Mouse (Mus musculus) limb, embryonic 15.5 days (tissue): Measurements from ENCODE around the gene Epha1. TPM values are rescaled to one million over a fixed set of nuclear protein-coding genes. Genes with fewer than 3 reads are reported as not detected.
A peak's percentile ranks its signal among the peaks of the same experiment; 100 is the strongest.

ENCODE experiments used
- ATAC-seq: fragments of 200-750 bp; cut with Nextera tagmentation; 2 replicates; pipeline ENCODE4 v1.8.0; 2017; ENCODE audit warnings: low read depth, moderate TSS enrichment; ENCODE audit not compliant: insufficient number of reproducible peaks, low FRiP score, low TSS enrichment
- H3K27ac ChIP-seq: fragments of 300-500 bp; sonication (generic); 2 replicates; pipeline ENCODE4 v1.5.1; 2015; ENCODE audit warnings: moderate library complexity, mild to moderate bottlenecking, inconsistent platforms
- H3K27me3 ChIP-seq: fragments of 300-500 bp; sonication (generic); 2 replicates; pipeline ENCODE4 v1.6.1; 2015; ENCODE audit warnings: inconsistent platforms
- H3K36me3 ChIP-seq: fragments of 300-500 bp; sonication (generic); 2 replicates; pipeline ENCODE4 v1.6.1; 2015; ENCODE audit warnings: inconsistent platforms
- H3K4me1 ChIP-seq: fragments of 300-500 bp; sonication (generic); 2 replicates; pipeline ENCODE4 v1.6.1; 2015; ENCODE audit warnings: inconsistent platforms
- H3K4me2 ChIP-seq: fragments of 300-500 bp; sonication (generic); 2 replicates; pipeline ENCODE4 v1.6.1; 2015; ENCODE audit warnings: mild to moderate bottlenecking, inconsistent platforms
- H3K4me3 ChIP-seq: fragments of 300-500 bp; sonication (generic); 2 replicates; pipeline ENCODE4 v1.5.1; 2015; ENCODE audit warnings: mild to moderate bottlenecking, inconsistent platforms
- H3K9ac ChIP-seq: fragments of 300-500 bp; sonication (generic); 2 replicates; pipeline ENCODE4 v1.6.1; 2015; ENCODE audit warnings: inconsistent platforms
- H3K9me3 ChIP-seq: fragments of 300-500 bp; sonication (generic); 2 replicates; pipeline ENCODE4 v1.6.1; 2016; ENCODE audit warnings: inconsistent platforms
- WGBS: fragments of 180-500 bp; shearing (Covaris S2); methylation state at CpG from one replicate; pipeline ENCODE4 v1.1.7; 2015; 5-methylcytosine and 5-hydroxymethylcytosine counted together
- polyA plus RNA-seq: library from polyadenylated mRNA; unstranded; fragments of >200 nt; fragmentation: Nextera tagmentation; extraction: Ambion mirVana; gene quantifications from 2 replicates; pipeline ENCODE4 v1.2.1, GENCODE M21; 2015

Epha1 gene
- polyA plus RNA-seq, 1 experiment from 2014 or later, result 30.1 TPM

DNA sequence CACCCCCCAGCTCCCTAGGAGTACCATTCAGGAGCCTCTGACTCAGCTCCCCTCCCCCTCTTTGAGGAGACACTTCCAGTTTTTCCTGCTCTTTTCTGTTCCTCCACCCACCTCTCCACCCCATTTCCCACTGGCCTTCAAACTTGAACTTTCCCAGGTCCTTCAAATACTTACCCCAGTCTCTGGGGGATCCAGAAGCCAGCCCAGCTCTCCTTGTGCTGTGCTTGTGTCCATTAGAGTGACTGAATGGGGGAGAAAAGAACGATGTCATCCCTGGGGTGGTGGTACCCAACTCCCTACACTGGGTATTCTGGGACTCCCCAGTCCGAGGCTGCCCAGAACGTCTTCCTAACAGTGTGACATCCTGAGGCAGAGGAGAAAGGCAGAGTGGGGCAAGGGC lies 1.1 kb downstream of the Epha1 start:
- ATAC-seq, result no peak
- peaks cover 27% of the 10 kb centered on the region for H3K4me1 ChIP-seq
- peak overlapping the region; percentile 59 for H3K27ac ChIP-seq
- H3K9me3 ChIP-seq, result no peaks in the 10 kb centered on the region
- peak overlapping the region; percentile 50 for H3K4me3 ChIP-seq
- no peaks in the 10 kb centered on the region for H3K36me3 ChIP-seq
- H3K27me3 ChIP-seq, result no peaks in the 10 kb centered on the region
- WGBS, result 7% methylated on average over 3 of the region's 3 CpGs
- H3K9ac ChIP-seq, result no peak overlapping the region
- H3K4me2 ChIP-seq, result peak overlapping the region; percentile 86

- Histone ChIP-seq H3K9ac (no peak overlapping the region), H3K4me2 (no peak overlapping the region), H3K4me3 (no peak overlapping the region), H3K27ac (0 out of 2 replicates have a peak overlapping the region, but pooled peaks have one; percentile 22), H3K9me3 (no peaks in the 10 kb centered on the region), H3K27me3 (no peaks in the 10 kb centered on the region), H3K36me3 (0 out of 2 replicates have a peak, but pooled peaks cover under 1% of the 10 kb centered on the region), H3K4me1 (peaks cover 27% of the 10 kb centered on the region)
- WGBS, result 34% methylated on average over 4 of the region's 4 CpGs
- no peak for ATAC-seq
These were observed 2.3 kb downstream of the Epha1 start for GRCm38 (mm10) chr6:42370630-42371363.

GRCm38 (mm10) chr6:42369870-42370269 lies 3.2 kb downstream of the Epha1 start:
- 21% methylated on average over 3 of the region's 3 CpGs for WGBS
- ATAC-seq, result no peak
- Histone ChIP-seq H3K36me3 (0 out of 2 replicates have a peak, but pooled peaks cover 2% of the 10 kb centered on the region), H3K27ac (no peak overlapping the region), H3K9me3 (no peaks in the 10 kb centered on the region), H3K4me3 (no peak overlapping the region), H3K4me1 (peaks cover 21% of the 10 kb centered on the region), H3K4me2 (no peak overlapping the region), H3K9ac (no peak overlapping the region), H3K27me3 (no peaks in the 10 kb centered on the region)

DNA sequence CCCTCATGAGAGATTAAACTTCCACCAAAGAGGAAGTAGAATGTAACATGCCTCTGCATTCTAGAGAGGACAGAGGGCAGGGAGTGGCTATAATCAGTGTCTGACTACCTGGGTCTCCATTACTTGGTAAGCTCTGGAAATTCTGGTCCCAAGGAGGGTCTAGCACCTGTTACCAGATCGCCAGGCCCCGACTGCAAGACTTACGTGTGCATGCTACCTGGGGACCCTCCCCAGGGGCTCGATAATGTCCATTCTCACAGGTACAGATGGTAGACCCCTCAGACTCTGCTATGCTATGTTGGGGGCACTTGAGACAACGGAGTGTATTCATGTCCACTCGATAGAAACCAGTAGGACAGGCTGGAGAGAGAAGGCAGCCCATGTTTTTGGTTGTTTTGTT lies 7.9 kb downstream of the Epha1 start:
- H3K4me2 ChIP-seq, result no peak overlapping the region
- H3K4me1 ChIP-seq, result 0 out of 2 replicates have a peak, but pooled peaks cover 2% of the 10 kb centered on the region
- no peaks in the 10 kb centered on the region for H3K27me3 ChIP-seq
- H3K9me3 ChIP-seq, result no peaks in the 10 kb centered on the region
- no peak overlapping the region for H3K9ac ChIP-seq
- peaks cover 18% of the 10 kb centered on the region for H3K36me3 ChIP-seq
- H3K27ac ChIP-seq, result no peak overlapping the region
- H3K4me3 ChIP-seq, result no peak overlapping the region
- no peak for ATAC-seq
- WGBS, result 93% methylated on average over 6 of the region's 6 CpGs

DNA sequence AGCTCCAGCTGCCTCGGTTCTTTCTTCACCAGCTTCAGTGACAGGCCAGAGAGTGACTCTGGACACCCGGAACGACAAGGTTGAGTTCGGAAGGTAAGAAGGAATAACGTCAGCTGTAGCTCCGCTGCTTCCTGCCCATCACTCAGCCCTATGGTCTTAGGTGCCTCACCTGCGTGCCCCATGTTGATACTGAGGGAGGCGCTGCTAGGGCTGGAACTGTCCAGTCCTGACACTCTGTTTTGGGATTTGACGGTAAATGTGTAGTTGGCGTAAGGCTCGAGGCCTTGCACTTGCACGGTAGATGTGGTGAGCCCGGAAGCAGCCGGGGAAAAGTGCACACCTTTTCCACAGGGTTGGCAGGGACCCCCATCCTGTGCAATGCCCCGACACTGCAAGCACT lies 8.5 kb downstream of the Epha1 start:
- WGBS, result 88% methylated on average over 15 of the region's 15 CpGs
- no peaks in the 10 kb centered on the region for H3K27me3 ChIP-seq
- H3K9me3 ChIP-seq, result no peaks in the 10 kb centered on the region
- no peak overlapping the region for H3K9ac ChIP-seq
- peaks cover 24% of the 10 kb centered on the region for H3K36me3 ChIP-seq
- ATAC-seq, result no peak
- no peak overlapping the region for H3K27ac ChIP-seq
- H3K4me1 ChIP-seq, result peaks cover 4% of the 10 kb centered on the region; the same call in 1 of the 2 replicates
- no peak overlapping the region for H3K4me2 ChIP-seq
- no peak overlapping the region for H3K4me3 ChIP-seq

- H3K4me3 ChIP-seq, result no peak overlapping the region
- no peaks in the 10 kb centered on the region for H3K9me3 ChIP-seq
- no peak for ATAC-seq
- no peak overlapping the region for H3K9ac ChIP-seq
- H3K36me3 ChIP-seq, result peaks cover 29% of the 10 kb centered on the region
- H3K4me1 ChIP-seq, result peaks cover 6% of the 10 kb centered on the region; the same call in 1 of the 2 replicates
- no peak overlapping the region for H3K4me2 ChIP-seq
- H3K27ac ChIP-seq, result no peak overlapping the region
- whole genome bisulfite sequencing, result 87% methylated on average over 4 of the region's 4 CpGs
- no peaks in the 10 kb centered on the region for H3K27me3 ChIP-seq
These were observed 9.0 kb downstream of the Epha1 start for GRCm38 (mm10) chr6:42364066-42364465.

DNA sequence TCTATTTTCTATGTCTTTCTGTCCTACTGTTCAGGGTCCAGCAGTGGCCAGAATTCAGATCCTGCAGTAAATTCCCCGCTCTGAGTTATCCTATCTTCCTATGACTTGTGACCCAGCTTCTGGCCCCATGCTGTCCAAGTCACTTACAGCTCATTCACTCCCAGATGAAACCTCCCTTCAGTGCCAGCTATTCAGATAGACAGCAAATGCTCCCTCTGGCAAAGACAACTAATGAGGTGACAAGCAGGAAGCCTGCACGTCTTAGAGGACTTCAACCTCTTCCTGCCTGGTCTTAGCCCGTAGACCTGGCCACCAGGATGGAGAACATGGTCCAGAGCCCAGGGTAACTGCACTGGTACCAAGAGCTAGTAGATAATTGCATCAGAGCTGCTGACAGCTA lies 10.1 kb downstream of the Epha1 start:
- Histone ChIP-seq H3K36me3 (peaks cover 39% of the 10 kb centered on the region), H3K9me3 (no peaks in the 10 kb centered on the region), H3K27ac (no peak overlapping the region), H3K4me2 (no peak overlapping the region), H3K27me3 (no peaks in the 10 kb centered on the region), H3K9ac (no peak overlapping the region), H3K4me1 (peaks cover 6% of the 10 kb centered on the region; the same call in 1 of the 2 replicates), H3K4me3 (no peak overlapping the region)
- 49% methylated on average over 3 of the region's 3 CpGs for WGBS
- no peak for ATAC-seq

- H3K4me3 ChIP-seq, result no peak overlapping the region
- H3K9ac ChIP-seq, result no peak overlapping the region
- ATAC-seq, result no peak
- peaks cover 8% of the 10 kb centered on the region for H3K4me1 ChIP-seq
- H3K27ac ChIP-seq, result no peak overlapping the region
- WGBS, result 81% methylated on average over 1 of the region's 1 CpGs
- peaks cover 44% of the 10 kb centered on the region for H3K36me3 ChIP-seq
- no peak overlapping the region for H3K4me2 ChIP-seq
- no peaks in the 10 kb centered on the region for H3K9me3 ChIP-seq
- no peaks in the 10 kb centered on the region for H3K27me3 ChIP-seq
These were observed 10.6 kb downstream of the Epha1 start for GRCm38 (mm10) chr6:42362497-42362896.

- 59% methylated on average over 1 of the region's 1 CpGs for WGBS
- H3K36me3 ChIP-seq, result peaks cover 48% of the 10 kb centered on the region
These were observed 11.0 kb downstream of the Epha1 start for GRCm38 (mm10) chr6:42362074-42362473.

DNA sequence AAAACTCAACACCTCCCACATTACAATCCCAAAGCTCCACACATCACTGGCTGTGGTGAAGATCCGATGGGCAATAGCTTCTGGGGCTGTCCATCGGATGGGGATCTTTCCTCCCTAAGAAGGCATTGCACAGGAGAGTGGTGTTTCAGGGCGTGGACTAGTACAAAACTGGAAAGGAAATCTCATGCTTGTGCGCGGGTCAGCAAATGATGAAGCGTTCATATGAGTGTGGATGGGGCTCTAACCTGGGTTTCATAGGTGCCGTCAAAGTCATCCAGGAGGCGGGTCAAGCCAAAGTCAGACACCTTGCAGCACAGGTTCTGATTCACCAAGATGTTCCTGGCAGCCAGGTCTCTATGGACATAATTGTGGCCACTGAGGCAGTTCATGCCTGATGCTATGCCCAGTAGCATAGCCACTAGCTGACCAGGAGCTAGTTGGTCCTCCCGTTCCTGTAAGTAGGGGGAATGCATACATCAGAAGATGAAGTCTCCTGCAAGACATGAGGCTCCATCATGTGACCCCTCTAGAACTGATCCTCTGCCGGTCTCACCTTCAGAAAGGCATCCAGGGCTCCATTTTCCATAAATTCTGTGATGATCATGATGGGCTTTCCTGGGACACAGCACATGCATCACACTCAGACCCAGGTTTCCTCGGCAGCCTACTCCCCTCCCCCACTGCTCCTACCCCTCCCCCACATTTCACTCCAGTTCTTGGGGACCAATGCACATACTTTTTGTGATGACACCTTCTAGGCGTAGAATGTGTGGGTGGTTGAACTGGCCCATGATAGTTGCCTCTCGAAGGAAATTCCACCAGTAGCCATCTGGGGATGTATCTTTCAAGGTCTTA lies 11.8 kb downstream of the Epha1 start:
- Histone ChIP-seq H3K9ac (no peak overlapping the region), H3K36me3 (peaks cover 56% of the 10 kb centered on the region), H3K27me3 (no peaks in the 10 kb centered on the region), H3K27ac (no peak overlapping the region), H3K4me2 (no peak overlapping the region), H3K4me3 (no peak overlapping the region), H3K9me3 (no peaks in the 10 kb centered on the region), H3K4me1 (peaks cover 17% of the 10 kb centered on the region)
- ATAC-seq, result no peak
- WGBS, result 90% methylated on average over 13 of the region's 13 CpGs

More at GRCm38 (mm10) chr6:42362074-42362473, 11.0 kb downstream of the Epha1 start:
- no peak for ATAC-seq
- H3K4me1 ChIP-seq, result peaks cover 13% of the 10 kb centered on the region
- H3K9ac ChIP-seq, result no peak overlapping the region
- H3K27ac ChIP-seq, result no peak overlapping the region
- H3K4me2 ChIP-seq, result no peak overlapping the region
- H3K27me3 ChIP-seq, result no peaks in the 10 kb centered on the region
- no peak overlapping the region for H3K4me3 ChIP-seq
- no peaks in the 10 kb centered on the region for H3K9me3 ChIP-seq

DNA sequence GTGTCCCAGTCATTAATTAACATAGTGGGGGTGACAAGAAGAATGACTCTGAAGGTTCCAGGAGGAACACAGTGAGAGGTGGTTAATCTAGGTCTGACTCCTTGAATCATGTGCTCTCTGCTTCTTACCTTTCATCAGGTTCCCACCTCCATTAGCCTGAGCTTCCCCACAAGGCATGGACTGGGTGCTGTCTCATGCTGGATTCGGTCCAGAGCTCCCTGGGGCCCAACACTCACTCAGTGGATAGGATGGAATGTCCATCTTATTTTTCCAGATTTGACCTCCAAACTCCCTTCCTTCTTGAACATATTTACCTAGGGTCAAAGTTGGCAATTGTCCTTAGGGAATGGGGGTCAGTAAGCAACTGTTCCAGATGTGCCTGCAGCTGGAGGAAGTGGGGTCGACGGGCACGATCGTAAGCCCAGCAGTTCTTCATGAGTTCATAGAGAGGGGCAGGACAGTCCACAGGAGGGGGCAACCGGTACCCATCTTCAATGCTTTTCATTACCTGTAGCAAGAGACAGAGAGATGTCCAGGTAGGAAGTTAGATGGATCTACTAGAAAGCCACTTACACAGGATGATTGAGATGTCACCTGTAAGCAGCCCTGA lies 12.7 kb downstream of the Epha1 start:
- no peaks in the 10 kb centered on the region for H3K9me3 ChIP-seq
- H3K4me3 ChIP-seq, result no peak overlapping the region
- no peak for ATAC-seq
- peaks cover 17% of the 10 kb centered on the region for H3K4me1 ChIP-seq
- 72% methylated on average over 6 of the region's 6 CpGs for WGBS
- H3K36me3 ChIP-seq, result peaks cover 62% of the 10 kb centered on the region
- H3K4me2 ChIP-seq, result no peak overlapping the region
- H3K9ac ChIP-seq, result no peak overlapping the region
- H3K27me3 ChIP-seq, result no peaks in the 10 kb centered on the region
- H3K27ac ChIP-seq, result no peak overlapping the region
